Mouse (Mus musculus) embryonic facial prominence, embryonic 11.5 days (tissue): ENCODE measurements around the gene Pnldc1. TPM values are rescaled to one million over a fixed set of nuclear protein-coding genes. Genes with fewer than 3 reads are reported as not detected.
"Not testable (repeated sequence)": the region's sequence is repeated elsewhere in the genome, so short reads cannot be mapped to it uniquely, and the experiment has no call there.

Experiments
- ATAC-seq: fragments of 200-750 bp; cut with Nextera tagmentation; replicated peaks from 2 replicates; pipeline ENCODE4 v1.8.0; 2017; ENCODE audit warnings: low read depth; ENCODE audit not compliant: insufficient number of reproducible peaks, low FRiP score, low TSS enrichment
- DNase-seq: peaks from one replicate; pipeline ENCODE4 v3.0.0-alpha.2; 2015; ENCODE audit warnings: low spot score
- H3K27ac ChIP-seq: fragments of 300-500 bp; sonication (generic); replicated peaks from 2 replicates; pipeline ENCODE4 v1.5.1; 2014; ENCODE audit warnings: mild to moderate bottlenecking, low read depth, low read length, control low read depth
- H3K27me3 ChIP-seq: fragments of 300-500 bp; sonication (generic); 2 replicates; pipeline ENCODE4 v1.6.1; 2014; ENCODE audit warnings: mild to moderate bottlenecking, low read length, moderate library complexity, mixed read lengths; ENCODE audit not compliant: control insufficient read depth, insufficient read depth
- H3K36me3 ChIP-seq: fragments of 300-500 bp; sonication (generic); replicated peaks from 2 replicates; pipeline ENCODE4 v1.6.1; 2014; ENCODE audit warnings: low read depth, mild to moderate bottlenecking, low read length, moderate library complexity, mixed read lengths; ENCODE audit not compliant: control insufficient read depth, insufficient read depth
- H3K4me1 ChIP-seq: fragments of 300-500 bp; sonication (generic); 2 replicates; pipeline ENCODE4 v1.6.1; 2014; ENCODE audit warnings: low read length, mixed read lengths; ENCODE audit not compliant: control insufficient read depth, insufficient read depth
- H3K4me2 ChIP-seq: fragments of 300-500 bp; sonication (generic); 2 replicates; pipeline ENCODE4 v1.6.1; 2014; ENCODE audit warnings: low read depth, mild to moderate bottlenecking, control low read depth, low read length, moderate library complexity
- H3K4me3 ChIP-seq: fragments of 300-500 bp; sonication (generic); 2 replicates; pipeline ENCODE4 v1.5.1; 2014; ENCODE audit warnings: low read depth, low read length, control low read depth
- H3K9ac ChIP-seq: fragments of 300-500 bp; sonication (generic); replicated peaks from 2 replicates; pipeline ENCODE4 v1.6.1; 2014; ENCODE audit warnings: mild to moderate bottlenecking, control low read depth, low read length
- H3K9me3 ChIP-seq: fragments of 300-500 bp; sonication (generic); replicated peaks from 2 replicates; pipeline ENCODE4 v1.6.1; 2016; ENCODE audit warnings: mild to moderate bottlenecking, low read length, inconsistent platforms, mixed read lengths; ENCODE audit not compliant: control insufficient read depth
- WGBS: fragments of 180-500 bp; shearing (Covaris S2); extraction: QIAGEN DNeasy Blood & Tissue Kit; methylation state at CpG from one replicate; pipeline ENCODE4 v1.1.7; 2014; 5-methylcytosine and 5-hydroxymethylcytosine counted together
- polyA plus RNA-seq: library from polyadenylated mRNA; unstranded; fragments of >200 nt; fragmentation: Nextera tagmentation; extraction: Ambion mirVana; gene quantifications from 2 replicates; pipeline ENCODE4 v1.2.1, GENCODE M21; 2014

Pnldc1 gene
- polyA plus RNA-seq, 1 experiment from 2014 or later = 2.3 TPM

DNA sequence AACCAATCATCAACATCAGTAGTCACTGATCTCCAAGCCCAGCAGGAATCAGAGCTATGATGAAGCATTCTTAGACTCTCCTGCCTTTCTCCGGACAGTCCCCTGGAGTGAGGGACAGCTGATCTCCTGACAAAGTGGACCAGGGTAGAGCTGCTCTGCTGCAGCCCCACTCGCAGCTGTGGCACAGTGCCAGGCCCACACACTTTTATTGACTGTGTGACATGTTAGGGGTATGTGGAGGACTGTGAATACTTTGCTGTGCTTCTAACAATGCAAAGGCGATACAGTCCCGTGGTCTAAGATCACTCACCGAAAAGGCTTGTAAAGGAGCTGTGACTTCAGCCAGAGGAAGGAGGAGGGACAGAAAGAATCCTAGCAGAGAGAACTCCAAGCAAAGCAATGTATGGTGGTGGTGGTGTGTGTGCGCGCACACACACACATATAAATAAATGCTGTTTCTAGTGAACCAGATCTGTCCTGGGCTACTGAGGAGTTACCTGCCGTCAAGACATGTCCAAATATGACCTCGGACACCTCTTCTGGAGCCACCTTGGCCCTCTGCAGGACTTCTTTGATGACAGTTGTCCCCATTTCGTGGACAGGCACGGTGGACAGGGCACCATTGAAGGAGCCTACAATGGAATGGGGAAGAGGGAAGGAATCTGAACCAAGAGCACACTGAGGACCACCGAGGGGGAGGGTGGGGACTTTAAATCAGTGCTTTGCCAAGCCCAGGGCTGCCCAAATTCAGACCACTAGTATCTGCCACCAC, 29.5 kb upstream of the Pnldc1 start:
- not testable (repeated sequence) for H3K4me3 ChIP-seq, DNase-seq, H3K9ac ChIP-seq

GRCm38 (mm10) chr17:12938077-12938476, 28.0 kb upstream of the Pnldc1 start:
- Histone ChIP-seq H3K9ac (no peak overlapping the region), H3K9me3 (no peaks in the 10 kb centered on the region), H3K27me3 (no peaks in the 10 kb centered on the region), H3K4me3 (no peak overlapping the region), H3K27ac (no peak overlapping the region), H3K36me3 (no peaks in the 10 kb centered on the region), H3K4me2 (no peak overlapping the region), H3K4me1 (no peaks in the 10 kb centered on the region)
- WGBS = 56% methylated on average over 2 of the region's 2 CpGs
- ATAC-seq = no peak
- DNase-seq = no peak

More for the DNA sequence above, 29.5 kb upstream of the Pnldc1 start:
- peak overlapping the region; percentile 41 for H3K4me2 ChIP-seq
- H3K27me3 ChIP-seq, H3K27ac ChIP-seq, H3K4me1 ChIP-seq, H3K36me3 ChIP-seq, H3K9me3 ChIP-seq: not testable (repeated sequence)
- 57% methylated on average over 2 of the region's 12 CpGs for WGBS
- peak; percentile 40; the same call in 1 of the 2 replicates for ATAC-seq

- Histone ChIP-seq H3K36me3 (no peaks in the 10 kb centered on the region), H3K9me3 (no peaks in the 10 kb centered on the region), H3K9ac (no peak overlapping the region), H3K27ac (no peak overlapping the region), H3K4me3 (no peak overlapping the region), H3K27me3 (no peaks in the 10 kb centered on the region), H3K4me1 (no peaks in the 10 kb centered on the region), H3K4me2 (no peak overlapping the region)
- DNase-seq (no peak), ATAC-seq (no peak)
- WGBS = 77% methylated on average over 2 of the region's 2 CpGs
Measured at GRCm38 (mm10) chr17:12937412-12937970, 27.5 kb upstream of the Pnldc1 start.

DNA sequence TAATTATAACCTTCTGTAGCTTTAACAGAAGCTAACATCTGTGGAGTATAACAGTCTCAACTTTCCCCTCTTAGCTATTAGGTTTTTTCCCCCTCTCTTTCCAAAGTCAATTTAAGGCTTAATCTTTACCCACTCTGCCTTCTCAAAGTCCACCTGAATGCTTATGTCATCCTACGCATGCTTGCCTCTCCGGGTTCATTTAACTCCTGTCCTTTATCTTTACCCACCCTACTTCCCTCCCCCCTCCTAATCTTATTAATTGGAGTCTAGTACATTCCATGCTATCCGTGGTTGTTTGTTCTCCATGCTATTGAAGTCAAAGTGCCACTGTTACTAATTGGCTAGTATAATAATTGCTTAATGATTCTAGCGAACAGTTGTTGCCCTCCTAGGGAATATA, 25.7 kb upstream of the Pnldc1 start:
- H3K4me2 ChIP-seq = no peak overlapping the region
- no peak overlapping the region for H3K4me3 ChIP-seq
- H3K4me1 ChIP-seq = no peaks in the 10 kb centered on the region
- H3K27me3 ChIP-seq = no peaks in the 10 kb centered on the region
- DNase-seq (no peak), ATAC-seq (no peak)
- no peaks in the 10 kb centered on the region for H3K9me3 ChIP-seq
- no peak overlapping the region for H3K9ac ChIP-seq
- WGBS = 62% methylated on average over 4 of the region's 4 CpGs
- no peaks in the 10 kb centered on the region for H3K36me3 ChIP-seq
- H3K27ac ChIP-seq = no peak overlapping the region

DNA sequence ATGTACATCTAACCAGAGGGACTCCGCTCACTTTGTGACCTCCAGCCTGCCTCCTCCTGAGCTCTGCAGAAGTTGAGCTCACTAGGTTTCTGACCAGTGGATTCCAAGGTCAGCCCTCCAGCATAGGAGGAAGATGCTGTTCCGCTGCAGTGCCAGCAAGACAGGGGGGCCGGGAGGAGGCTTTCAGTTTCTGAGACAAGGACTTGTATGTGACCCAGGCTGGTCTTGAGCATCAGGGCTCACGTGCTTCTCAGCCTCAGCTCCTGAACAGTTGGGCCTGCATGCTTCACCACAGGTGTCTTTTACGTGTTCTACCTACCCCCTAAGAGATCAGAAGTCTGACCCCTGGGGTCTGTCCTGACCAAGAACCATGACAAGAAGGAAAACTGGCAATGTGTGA, 21.5 kb upstream of the Pnldc1 start:
- H3K27me3 ChIP-seq, DNase-seq, H3K4me2 ChIP-seq, H3K36me3 ChIP-seq, H3K27ac ChIP-seq, H3K9ac ChIP-seq, H3K4me1 ChIP-seq, H3K9me3 ChIP-seq, H3K4me3 ChIP-seq, ATAC-seq: not testable (repeated sequence)
- 89% methylated on average over 5 of the region's 5 CpGs for WGBS

GRCm38 (mm10) chr17:12925703-12926180, 15.7 kb upstream of the Pnldc1 start:
- no peak for ATAC-seq
- Histone ChIP-seq H3K27ac (no peak overlapping the region), H3K27me3 (no peaks in the 10 kb centered on the region), H3K9me3 (no peaks in the 10 kb centered on the region), H3K9ac (no peak overlapping the region), H3K4me1 (no peaks in the 10 kb centered on the region), H3K4me2 (no peak overlapping the region), H3K4me3 (no peak overlapping the region), H3K36me3 (peaks cover 19% of the 10 kb centered on the region)
- WGBS = 89% methylated on average over 8 of the region's 8 CpGs
- no peak for DNase-seq

- H3K4me3 ChIP-seq = no peak overlapping the region
- H3K9ac ChIP-seq = no peak overlapping the region
- WGBS = 91% methylated on average over 3 of the region's 3 CpGs
- H3K27me3 ChIP-seq = no peaks in the 10 kb centered on the region
- no peak overlapping the region for H3K4me2 ChIP-seq
- H3K9me3 ChIP-seq = no peaks in the 10 kb centered on the region
- peaks cover 19% of the 10 kb centered on the region for H3K36me3 ChIP-seq
- ATAC-seq (no peak), DNase-seq (no peak)
- no peaks in the 10 kb centered on the region for H3K4me1 ChIP-seq
- no peak overlapping the region for H3K27ac ChIP-seq
Measured at GRCm38 (mm10) chr17:12925001-12925400, 15.0 kb upstream of the Pnldc1 start.

DNA sequence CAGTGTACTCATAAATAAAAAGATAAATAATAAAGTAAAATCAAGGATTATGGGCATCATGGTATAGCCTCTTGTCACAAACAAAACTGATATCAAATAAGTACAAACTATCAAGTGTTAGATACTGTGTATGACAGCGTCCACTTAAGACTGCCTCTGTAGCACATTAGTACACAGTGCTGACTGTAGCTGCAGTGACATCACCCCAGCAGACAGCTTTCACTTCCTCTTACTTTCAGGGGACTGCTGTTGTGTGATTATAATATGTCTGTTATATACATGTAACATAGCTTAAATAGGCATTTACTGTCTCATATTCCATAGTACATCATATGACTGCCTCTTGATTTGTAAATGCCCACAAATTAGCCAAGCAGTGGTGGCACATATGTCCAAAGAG, 11.0 kb upstream of the Pnldc1 start:
- no peak overlapping the region for H3K9ac ChIP-seq
- peaks cover 19% of the 10 kb centered on the region for H3K36me3 ChIP-seq
- DNase-seq (no peak), ATAC-seq (no peak)
- no peaks in the 10 kb centered on the region for H3K4me1 ChIP-seq
- no peak overlapping the region for H3K4me3 ChIP-seq
- H3K27ac ChIP-seq = no peak overlapping the region
- H3K27me3 ChIP-seq = no peaks in the 10 kb centered on the region
- H3K4me2 ChIP-seq = no peak overlapping the region
- H3K9me3 ChIP-seq = no peaks in the 10 kb centered on the region
- WGBS = 94% methylated on average over 1 of the region's 1 CpGs
